Mouse (Mus musculus) cortical plate, adult 2 months (tissue): ENCODE data around the gene Haao.

Experiments used
- CTCF ChIP-seq: fragments of 200-500 bp; IDR thresholded peaks from 2 replicates; pipeline ENCODE4 v1.5.1; 2011; ENCODE audit warnings: mild to moderate bottlenecking, control low read depth, low read length; ENCODE audit not compliant: insufficient read depth; ENCODE audit errors: extremely low read depth
- POLR2A ChIP-seq: fragments of 200-500 bp; IDR thresholded peaks from 2 replicates; pipeline ENCODE4 v1.6.1; 2011; ENCODE audit warnings: mild to moderate bottlenecking, low read length, control low read depth; ENCODE audit not compliant: insufficient read depth; ENCODE audit errors: extremely low read depth

DNA sequence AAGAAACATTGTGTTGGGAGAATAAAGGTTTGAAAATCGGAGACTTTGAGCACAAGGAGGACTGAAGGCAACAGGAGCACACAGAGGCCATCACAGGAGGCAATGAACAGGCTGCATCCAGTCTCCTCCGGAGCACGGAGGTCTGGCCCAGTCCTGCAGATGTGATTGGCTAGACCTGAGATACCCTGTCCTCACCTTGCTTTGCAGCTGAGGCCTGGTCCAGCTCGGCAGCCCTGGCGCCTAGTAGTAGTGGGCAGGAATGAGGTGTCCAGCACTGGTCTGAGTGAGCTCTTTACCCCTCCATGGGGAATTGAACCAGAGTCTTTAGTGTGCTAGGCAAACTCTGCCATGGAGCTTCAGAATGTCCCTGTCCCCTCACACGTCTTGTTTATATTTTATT, 663 bp downstream of the Haao start:
- no peak for TF ChIP-seq CTCF
- no peak for TF ChIP-seq POLR2A
